Mouse (Mus musculus) heart, adult 9 months (tissue): Measurements from ENCODE around the gene Gp9.
"Not testable (repeated sequence)": the region's sequence is repeated elsewhere in the genome, so short reads cannot be mapped to it uniquely, and the experiment has no call there.

ENCODE experiments used
- DNase-seq, 2 experiments: peaks; one replicate each; pipeline ENCODE4 v3.0.0; 2022; ENCODE audit warnings: low spot score in 2 of 2

Gp9 gene

DNA sequence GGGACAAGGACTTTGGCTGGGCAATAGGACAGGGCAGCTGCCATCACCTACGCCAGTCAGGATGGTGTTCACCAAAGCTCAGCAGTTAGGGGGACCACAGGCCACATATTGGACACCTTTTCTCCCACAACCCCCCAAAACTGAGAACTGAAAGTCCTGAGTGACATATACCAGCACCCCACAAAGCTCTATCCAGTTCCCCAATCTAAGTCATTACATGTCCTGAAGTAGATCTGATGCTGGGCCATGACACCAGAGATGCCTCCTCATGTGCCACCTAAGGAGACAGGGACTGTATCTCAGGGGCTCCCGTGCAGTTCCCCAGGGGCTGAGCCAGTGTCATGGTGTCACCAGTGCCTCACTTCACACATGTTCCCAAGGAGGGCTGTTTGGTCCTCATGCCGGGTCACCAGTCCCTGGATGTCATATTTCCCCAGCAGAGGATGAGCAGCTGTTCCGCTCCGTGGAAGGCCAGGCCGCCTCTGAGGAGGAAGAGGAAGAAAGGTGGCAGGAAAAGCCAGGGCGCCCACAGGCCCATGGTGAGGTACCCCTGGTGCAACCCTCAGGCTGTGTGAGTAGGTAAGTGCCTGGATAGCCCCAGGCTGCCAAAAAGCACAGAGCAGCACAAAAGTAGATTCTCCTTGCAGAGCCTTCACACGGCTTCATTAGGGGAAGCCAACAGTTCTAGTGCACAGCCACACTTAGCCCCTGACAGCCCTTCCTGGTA lies 27.5 kb upstream of the Gp9 start:
- DNase-seq = no peak

DNA sequence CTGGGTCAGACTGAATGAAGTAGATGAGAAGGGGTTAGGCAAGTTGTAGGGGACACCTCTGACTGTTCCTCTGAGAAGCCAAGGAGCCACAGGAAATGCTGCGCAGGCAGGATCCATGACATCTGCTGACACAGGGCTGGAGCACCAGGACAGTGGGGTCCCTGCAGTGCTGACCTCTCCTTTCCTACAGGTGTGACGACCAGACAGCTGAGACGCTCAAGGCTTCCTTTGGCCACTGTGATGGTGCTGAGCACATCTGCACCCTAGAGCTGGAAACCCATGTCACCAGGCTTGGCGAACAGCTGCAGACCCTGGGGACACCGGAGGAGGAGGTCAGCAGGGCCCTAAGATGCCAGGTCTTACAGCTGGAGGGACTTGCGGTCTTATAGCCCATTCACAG lies 26.3 kb upstream of the Gp9 start:
- no peak for DNase-seq

DNA sequence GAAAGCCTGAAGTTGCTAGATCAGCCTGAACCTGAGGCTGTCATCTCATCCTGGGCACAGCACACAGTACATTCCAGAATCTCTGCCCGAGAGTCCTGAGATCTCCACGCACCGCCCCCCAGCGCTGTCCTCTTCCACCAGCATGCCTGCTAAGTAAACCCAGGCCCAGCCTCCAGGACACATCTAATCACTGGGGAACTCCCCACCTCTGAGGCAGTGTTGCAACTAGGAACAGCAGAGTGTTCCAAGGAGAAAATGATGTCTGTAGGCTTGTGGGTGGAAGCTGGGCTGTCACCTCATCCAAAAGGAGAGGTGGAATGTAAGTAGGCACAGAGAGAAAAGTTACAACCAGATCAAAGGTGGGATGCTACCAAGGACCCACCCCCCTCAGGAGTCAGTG lies 22.7 kb upstream of the Gp9 start:
- no peak for DNase-seq

DNA sequence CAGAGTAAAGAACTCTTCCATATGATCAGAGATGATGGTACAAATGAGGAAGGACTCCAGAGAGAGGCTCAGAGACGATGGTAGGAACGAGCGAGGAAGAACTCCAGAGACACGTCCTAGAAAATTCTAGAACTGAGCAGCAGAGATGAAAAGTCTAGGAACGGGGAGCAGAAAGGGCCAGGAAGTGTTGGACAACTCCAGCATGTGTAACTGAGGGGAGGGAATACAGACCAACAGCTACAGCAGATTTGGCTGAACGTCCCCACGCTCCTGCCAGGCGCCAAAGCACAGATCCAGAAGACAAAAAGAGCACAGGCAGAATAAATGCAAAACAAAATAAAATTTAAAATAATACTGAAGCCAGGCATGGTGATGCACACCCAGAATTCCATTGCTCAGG lies 21.0 kb upstream of the Gp9 start:
- DNase-seq = no peak

GRCm38 (mm10) chr6:87759404-87759803 lies 18.5 kb upstream of the Gp9 start:
- no peak for DNase-seq

DNA sequence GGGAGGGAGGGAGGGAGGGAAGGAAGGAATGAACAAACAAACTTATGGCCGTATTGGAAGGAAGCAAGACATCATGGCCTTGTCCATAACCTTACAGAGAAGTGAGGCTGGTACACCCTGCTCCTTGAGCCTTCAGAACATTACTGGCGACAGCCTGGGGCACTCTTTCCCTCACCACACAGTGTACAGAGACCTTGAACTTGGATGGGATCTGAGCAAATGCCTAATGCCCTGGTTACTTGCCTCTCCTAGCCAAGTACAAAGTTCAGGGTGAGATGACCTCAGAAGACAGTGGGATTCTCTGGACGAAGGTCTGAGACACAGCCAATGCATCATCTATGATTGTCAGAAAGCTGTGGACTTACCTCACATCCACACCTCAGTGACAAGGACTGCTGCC lies 18.0 kb upstream of the Gp9 start:
- DNase-seq = no peak

DNA sequence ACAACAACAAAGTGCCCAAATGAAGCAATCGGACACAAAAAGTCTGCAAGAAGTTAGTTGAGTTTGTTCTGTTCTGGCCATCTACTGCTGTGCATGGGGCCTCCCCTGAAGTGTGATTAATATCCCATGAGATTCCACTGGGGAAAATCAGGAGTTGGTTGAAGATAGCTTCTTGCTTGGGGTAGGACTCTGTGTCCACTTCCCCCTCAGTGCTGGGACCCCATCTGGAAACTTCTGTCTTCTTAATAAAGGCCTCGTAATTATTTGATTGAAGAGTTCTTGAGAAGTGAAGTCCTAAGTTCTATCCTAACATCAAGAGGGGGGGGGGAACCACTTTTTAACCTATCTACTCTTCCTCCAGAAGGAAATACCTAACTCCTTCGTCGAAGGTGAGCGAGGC lies 15.7 kb upstream of the Gp9 start:
- DNase-seq = no peak

- DNase-seq = no peak
These were observed 14.2 kb upstream of the Gp9 start for GRCm38 (mm10) chr6:87763376-87764280.

DNA sequence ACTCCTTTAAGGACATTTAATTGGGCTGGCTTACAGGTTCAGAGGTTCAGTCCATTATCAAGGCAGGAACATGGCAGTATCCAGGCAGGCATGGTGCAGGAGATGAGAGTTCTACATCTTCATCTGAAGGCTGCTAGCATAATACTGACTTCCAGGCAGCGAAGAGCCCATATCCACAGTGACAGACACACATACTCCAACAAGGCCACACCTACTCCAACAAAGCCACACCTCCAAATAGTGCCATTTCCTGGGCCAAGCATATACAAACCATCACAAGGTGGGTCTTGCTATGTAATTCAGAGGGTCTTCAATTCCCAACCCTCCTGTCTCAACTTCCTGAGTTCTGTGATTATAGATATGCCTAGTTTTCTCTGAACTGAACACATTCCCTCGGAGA lies 13.6 kb upstream of the Gp9 start:
- DNase-seq = not testable (repeated sequence)

- no peak for DNase-seq
These were observed 7.2 kb upstream of the Gp9 start for GRCm38 (mm10) chr6:87770626-87771025.

- no peak for DNase-seq
These were observed 3.4 kb upstream of the Gp9 start for GRCm38 (mm10) chr6:87774466-87774865.

- DNase-seq = no peak
These were observed 3.0 kb upstream of the Gp9 start for GRCm38 (mm10) chr6:87774909-87775308.

- no peak for DNase-seq
These were observed 2.2 kb upstream of the Gp9 start for GRCm38 (mm10) chr6:87775588-87776245.

- DNase-seq = no peak
These were observed 1.2 kb upstream of the Gp9 start for GRCm38 (mm10) chr6:87776663-87777062.

- no peak for DNase-seq
These were observed 662 bp downstream of the Gp9 start for GRCm38 (mm10) chr6:87778294-87779173.

DNA sequence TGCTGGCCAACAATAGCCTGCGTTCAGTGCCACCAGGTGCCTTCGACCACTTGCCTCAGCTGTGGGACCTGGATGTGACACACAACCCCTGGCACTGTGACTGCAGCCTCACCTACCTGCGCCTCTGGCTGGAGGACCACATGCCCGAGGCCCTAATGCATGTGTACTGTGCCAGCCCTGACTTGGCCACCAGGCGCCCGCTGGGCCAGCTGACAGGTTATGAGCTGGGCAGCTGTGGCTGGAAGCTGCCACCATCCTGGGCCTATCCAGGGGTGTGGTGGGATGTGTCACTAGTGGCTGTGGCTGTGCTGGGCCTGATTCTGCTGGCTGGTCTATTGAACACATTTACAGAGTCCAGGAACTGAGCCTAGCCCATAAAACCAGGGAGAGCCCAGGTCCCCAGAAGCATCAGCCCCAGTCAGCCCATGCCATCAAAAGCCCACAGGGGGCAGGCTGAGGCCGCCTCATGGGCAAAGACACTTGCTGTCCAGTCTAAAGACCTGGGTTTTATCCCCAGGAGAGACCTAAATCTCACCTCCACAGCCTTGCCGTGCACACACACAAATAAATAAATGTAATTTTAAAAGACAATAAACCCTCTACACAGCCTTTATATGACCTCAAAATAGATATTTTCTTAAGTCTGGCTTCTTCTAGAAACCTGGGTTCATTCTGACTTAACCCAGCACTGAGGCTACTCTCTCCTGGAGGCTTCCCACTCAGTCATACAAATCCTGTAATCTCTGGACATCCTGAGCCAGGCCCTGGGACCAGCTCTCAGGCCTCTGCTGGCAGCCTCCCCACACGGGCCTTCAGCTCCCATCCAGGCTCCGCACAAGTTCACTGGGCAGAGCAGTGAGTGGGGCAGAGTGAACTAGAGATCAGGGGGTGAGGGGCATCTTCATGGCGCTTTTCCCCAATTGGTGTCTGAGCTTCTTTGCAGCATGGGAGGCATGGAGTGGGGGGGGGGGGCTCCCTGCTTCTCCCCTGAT lies 1.6 kb downstream of the Gp9 start:
- no peak for DNase-seq

DNA sequence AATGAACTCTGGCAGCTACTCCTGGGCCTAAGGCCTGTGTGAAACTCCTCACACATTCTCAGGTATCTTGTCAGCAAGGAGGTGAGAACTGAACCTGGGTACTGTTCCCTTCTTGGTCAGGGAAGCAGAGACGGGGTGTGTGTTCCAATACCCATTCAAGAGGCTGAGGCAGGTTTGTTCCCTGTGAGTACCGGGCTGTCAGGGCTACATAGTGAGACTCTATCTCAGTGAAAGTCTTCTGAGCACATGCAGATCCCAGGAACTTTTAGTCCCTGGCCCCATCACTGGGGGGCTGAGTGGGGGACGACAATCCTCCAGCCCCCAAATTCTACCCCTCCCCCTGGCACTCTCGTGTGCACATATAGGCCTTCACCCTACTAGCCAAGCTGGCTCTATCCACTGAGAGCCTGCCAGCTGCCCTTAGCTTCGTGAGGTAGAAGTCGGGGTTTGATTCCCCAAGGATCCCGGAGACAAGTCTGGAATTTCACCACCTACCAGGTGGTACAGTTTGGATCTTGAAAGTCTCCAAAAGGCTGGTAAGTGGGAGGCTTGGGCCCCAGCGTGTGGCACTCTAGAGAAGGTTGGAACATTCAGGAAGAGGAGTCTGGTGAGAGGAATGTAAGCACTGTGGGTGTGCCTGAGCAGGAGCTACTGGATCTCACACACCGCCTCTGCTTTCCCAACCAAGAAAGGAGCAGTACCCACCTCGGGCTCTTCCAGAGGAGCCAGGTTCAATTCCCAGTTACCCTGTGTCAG lies 2.9 kb downstream of the Gp9 start:
- DNase-seq = no peak

GRCm38 (mm10) chr6:87784033-87784432 lies 6.2 kb downstream of the Gp9 start:
- DNase-seq = no peak

DNA sequence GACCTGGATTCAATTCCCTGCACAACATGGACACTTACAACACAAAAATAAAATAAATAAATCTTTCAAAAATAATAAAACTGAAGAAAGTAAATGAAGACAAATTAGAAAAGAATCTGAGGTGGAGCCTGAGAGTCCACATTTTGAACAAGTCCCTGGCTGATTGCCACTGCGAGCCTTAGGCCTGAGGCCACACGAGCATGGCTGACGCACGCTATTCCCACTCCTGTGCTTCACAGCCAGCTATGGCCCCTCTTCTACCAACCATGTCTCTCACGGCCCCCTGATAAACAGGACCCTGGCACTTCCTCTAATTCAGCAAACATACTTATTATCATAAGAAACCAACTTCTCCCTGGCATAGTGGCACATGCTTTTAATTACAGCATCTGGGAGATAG lies 8.7 kb downstream of the Gp9 start:
- no peak for DNase-seq
